Mouse (Mus musculus): ENCODE data around the gene Chchd5.

DNA sequence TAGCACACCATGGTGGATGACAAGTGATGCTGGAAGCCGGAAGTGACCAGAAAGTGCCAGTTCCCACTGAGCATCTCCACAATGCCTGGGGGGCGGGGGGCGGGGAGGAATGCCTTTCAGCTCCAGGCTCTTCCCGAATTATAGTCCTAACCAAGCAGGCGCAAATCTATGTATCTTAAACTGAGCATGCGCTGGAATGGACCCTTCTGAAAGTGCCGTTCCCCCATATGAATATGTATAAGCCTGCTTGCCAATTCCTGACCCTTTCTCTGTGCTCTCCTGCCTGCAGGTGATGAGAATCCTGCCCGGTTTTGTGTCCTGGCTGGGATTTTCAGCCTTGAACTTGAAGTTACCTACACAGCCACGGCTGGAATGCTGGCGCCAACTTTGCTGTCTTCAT is 43.9 kb downstream of the Chchd5 start:
- no peak for TF ChIP-seq CTCF (conservative IDR thresholded peaks at IDR 0.05; ENCODE audit: low read length)
- no peak; the same call in 1 of the 2 replicates for TF ChIP-seq POU5F1 (IDR thresholded peaks at IDR 0.05; ENCODE audit: borderline replicate concordance, low read length)
- no peak for TF ChIP-seq NANOG (IDR thresholded peaks at IDR 0.05; ENCODE audit: borderline replicate concordance, low read length)
